Mouse (Mus musculus): ENCODE measurements around the gene Ndrg3. TPM values are rescaled to one million over a fixed set of nuclear protein-coding genes. Genes with fewer than 3 reads are reported as not detected.

The Ndrg3 gene
- polyA plus RNA-seq, 1 experiment from 2014 or later, result 45.3 TPM

GRCm38 (mm10) chr2:157019228-157019627, 27.4 kb upstream of the Ndrg3 start:
- Histone ChIP-seq H3K9me3 (no peaks in the 10 kb centered on the region), H3K4me2 (replicated peaks) (no peak overlapping the region), H3K27ac (no peak overlapping the region), H3K4me3 (no peak overlapping the region), H3K36me3 (peaks cover 99% of the 10 kb centered on the region), H3K4me1 (no peaks in the 10 kb centered on the region), H3K27me3 (no peaks in the 10 kb centered on the region), H3K9ac (no peak overlapping the region)
- no peak for ATAC-seq (ENCODE audit: insufficient number of reproducible peaks, insufficient read depth, low FRiP score, low TSS enrichment)
- WGBS, result 93% methylated on average over 4 of the region's 4 CpGs

GRCm38 (mm10) chr2:157016529-157017270, 24.8 kb upstream of the Ndrg3 start:
- no peaks in the 10 kb centered on the region for H3K27me3 ChIP-seq
- H3K27ac ChIP-seq, result no peak overlapping the region
- WGBS, result 83% methylated on average over 18 of the region's 18 CpGs
- no peak overlapping the region for H3K9ac ChIP-seq
- no peaks in the 10 kb centered on the region for H3K4me1 ChIP-seq
- no peak overlapping the region for H3K4me3 ChIP-seq
- peaks cover 85% of the 10 kb centered on the region for H3K36me3 ChIP-seq
- H3K4me2 ChIP-seq (replicated peaks), result no peak overlapping the region
- ATAC-seq (ENCODE audit: insufficient number of reproducible peaks, insufficient read depth, low FRiP score, low TSS enrichment), result no peak
- no peaks in the 10 kb centered on the region for H3K9me3 ChIP-seq

GRCm38 (mm10) chr2:157012341-157012740, 20.5 kb upstream of the Ndrg3 start:
- H3K9me3 ChIP-seq, result no peaks in the 10 kb centered on the region
- peaks cover 44% of the 10 kb centered on the region for H3K36me3 ChIP-seq
- peaks cover 15% of the 10 kb centered on the region for H3K4me1 ChIP-seq
- no peak overlapping the region for H3K4me3 ChIP-seq
- 87% methylated on average over 6 of the region's 6 CpGs for WGBS
- ATAC-seq (ENCODE audit: insufficient number of reproducible peaks, insufficient read depth, low FRiP score, low TSS enrichment), result no peak
- H3K27me3 ChIP-seq, result no peaks in the 10 kb centered on the region
- H3K4me2 ChIP-seq (replicated peaks), result no peak overlapping the region
- no peak overlapping the region for H3K9ac ChIP-seq
- no peak overlapping the region for H3K27ac ChIP-seq

- 0 out of 2 replicates have a peak overlapping the region, but pooled peaks have one; percentile 42 for H3K27ac ChIP-seq
- no peak for ATAC-seq (ENCODE audit: insufficient number of reproducible peaks, insufficient read depth, low FRiP score, low TSS enrichment)
- H3K4me2 ChIP-seq (replicated peaks), result no peak overlapping the region
- peaks cover 28% of the 10 kb centered on the region for H3K36me3 ChIP-seq
- WGBS, result 59% methylated on average over 11 of the region's 11 CpGs
- H3K9me3 ChIP-seq, result no peaks in the 10 kb centered on the region
- H3K4me1 ChIP-seq, result peaks cover 23% of the 10 kb centered on the region
- H3K9ac ChIP-seq, result no peak overlapping the region
- H3K4me3 ChIP-seq, result no peak overlapping the region
- no peaks in the 10 kb centered on the region for H3K27me3 ChIP-seq
These were observed 18.9 kb upstream of the Ndrg3 start for GRCm38 (mm10) chr2:157010634-157011310.

- H3K4me2 ChIP-seq (replicated peaks), result no peak overlapping the region
- no peak overlapping the region for H3K9ac ChIP-seq
- peaks cover 25% of the 10 kb centered on the region for H3K4me1 ChIP-seq
- no peak overlapping the region for H3K4me3 ChIP-seq
- H3K27me3 ChIP-seq, result no peaks in the 10 kb centered on the region
- H3K9me3 ChIP-seq, result no peaks in the 10 kb centered on the region
- ATAC-seq (ENCODE audit: insufficient number of reproducible peaks, insufficient read depth, low FRiP score, low TSS enrichment), result no peak
- H3K27ac ChIP-seq, result no peak overlapping the region
- peaks cover 26% of the 10 kb centered on the region for H3K36me3 ChIP-seq
These were observed 18.3 kb upstream of the Ndrg3 start for GRCm38 (mm10) chr2:157010121-157010520.

- H3K4me2 ChIP-seq (replicated peaks), result no peak overlapping the region
- no peaks in the 10 kb centered on the region for H3K27me3 ChIP-seq
- no peak overlapping the region for H3K9ac ChIP-seq
- no peak overlapping the region for H3K4me3 ChIP-seq
- no peak for ATAC-seq (ENCODE audit: insufficient number of reproducible peaks, insufficient read depth, low FRiP score, low TSS enrichment)
- H3K36me3 ChIP-seq, result peaks cover 16% of the 10 kb centered on the region
- peaks cover 25% of the 10 kb centered on the region for H3K4me1 ChIP-seq
- H3K27ac ChIP-seq, result no peak overlapping the region
- no peaks in the 10 kb centered on the region for H3K9me3 ChIP-seq
These were observed 16.7 kb upstream of the Ndrg3 start for GRCm38 (mm10) chr2:157008509-157008908.

GRCm38 (mm10) chr2:157007234-157007596, 15.4 kb upstream of the Ndrg3 start:
- peak overlapping the region; percentile 79 for H3K9ac ChIP-seq
- peak overlapping the region; percentile 84 for H3K27ac ChIP-seq
- H3K4me1 ChIP-seq, result peaks cover 25% of the 10 kb centered on the region
- no peaks in the 10 kb centered on the region for H3K27me3 ChIP-seq
- ATAC-seq (ENCODE audit: insufficient number of reproducible peaks, insufficient read depth, low FRiP score, low TSS enrichment), result no peak
- 28% methylated on average over 5 of the region's 5 CpGs for WGBS
- peaks cover 20% of the 10 kb centered on the region for H3K36me3 ChIP-seq
- peak overlapping the region; percentile 82 for H3K4me3 ChIP-seq
- peak overlapping the region; percentile 84 for H3K4me2 ChIP-seq (replicated peaks)
- no peaks in the 10 kb centered on the region for H3K9me3 ChIP-seq

GRCm38 (mm10) chr2:157006511-157007233, 14.8 kb upstream of the Ndrg3 start, which contains the start of gene Dsn1:
Dsn1 (minus strand) TSS chr2:157007154.
- no peaks in the 10 kb centered on the region for H3K9me3 ChIP-seq

GRCm38 (mm10) chr2:157002321-157002720, 10.5 kb upstream of the Ndrg3 start:
- 89% methylated on average over 4 of the region's 4 CpGs for WGBS
- peaks cover 10% of the 10 kb centered on the region for H3K4me1 ChIP-seq
- no peaks in the 10 kb centered on the region for H3K9me3 ChIP-seq
- no peaks in the 10 kb centered on the region for H3K27me3 ChIP-seq
- no peak overlapping the region for H3K4me3 ChIP-seq
- H3K27ac ChIP-seq, result no peak overlapping the region
- peaks cover 38% of the 10 kb centered on the region for H3K36me3 ChIP-seq
- H3K4me2 ChIP-seq (replicated peaks), result no peak overlapping the region
- no peak overlapping the region for H3K9ac ChIP-seq
- no peak for ATAC-seq (ENCODE audit: insufficient number of reproducible peaks, insufficient read depth, low FRiP score, low TSS enrichment)

More at GRCm38 (mm10) chr2:157006511-157007233, 14.8 kb upstream of the Ndrg3 start, which contains the start of gene Dsn1:
- peak within 1 kb of the TSS; percentile 82 for H3K4me3 ChIP-seq
- H3K4me2 ChIP-seq (replicated peaks), result peak within 1 kb of the TSS; percentile 84
- WGBS, result under 1% methylated on average over 56 of the region's 56 CpGs
- peak within 1 kb of the TSS; percentile 84 for H3K27ac ChIP-seq
- no peaks in the 10 kb centered on the region for H3K27me3 ChIP-seq
- peak within 1 kb of the TSS; percentile 79 for H3K9ac ChIP-seq
- H3K4me1 ChIP-seq, result peaks cover 25% of the 10 kb centered on the region
- peaks cover 17% of the 10 kb centered on the region for H3K36me3 ChIP-seq
- ATAC-seq (ENCODE audit: insufficient number of reproducible peaks, insufficient read depth, low FRiP score, low TSS enrichment), result peak; percentile 71

GRCm38 (mm10) chr2:156998263-156998662, 6.4 kb upstream of the Ndrg3 start:
- H3K9me3 ChIP-seq, result no peaks in the 10 kb centered on the region
- 90% methylated on average over 5 of the region's 5 CpGs for WGBS
- H3K4me3 ChIP-seq, result no peak overlapping the region
- no peaks in the 10 kb centered on the region for H3K27me3 ChIP-seq
- no peak overlapping the region for H3K9ac ChIP-seq
- ATAC-seq (ENCODE audit: insufficient number of reproducible peaks, insufficient read depth, low FRiP score, low TSS enrichment), result no peak
- no peak overlapping the region for H3K4me2 ChIP-seq (replicated peaks)
- peaks cover 57% of the 10 kb centered on the region for H3K36me3 ChIP-seq
- H3K4me1 ChIP-seq, result no peaks in the 10 kb centered on the region
- H3K27ac ChIP-seq, result no peak overlapping the region

GRCm38 (mm10) chr2:156996576-156996975, 4.7 kb upstream of the Ndrg3 start:
- no peaks in the 10 kb centered on the region for H3K27me3 ChIP-seq
- no peak overlapping the region for H3K4me2 ChIP-seq (replicated peaks)
- H3K27ac ChIP-seq, result no peak overlapping the region
- 75% methylated on average over 6 of the region's 6 CpGs for WGBS
- no peak overlapping the region for H3K4me3 ChIP-seq
- no peaks in the 10 kb centered on the region for H3K4me1 ChIP-seq
- H3K9ac ChIP-seq, result no peak overlapping the region
- H3K36me3 ChIP-seq, result peaks cover 52% of the 10 kb centered on the region
- H3K9me3 ChIP-seq, result no peaks in the 10 kb centered on the region
- ATAC-seq (ENCODE audit: insufficient number of reproducible peaks, insufficient read depth, low FRiP score, low TSS enrichment), result no peak
